Mouse (Mus musculus) WW6 (cell line): ENCODE results near the gene Gm21936.
"Not testable (repeated sequence)": the region's sequence is repeated elsewhere in the genome, so short reads cannot be mapped to it uniquely, and the experiment has no call there.

Experiments used
- DNase-seq: peaks from one replicate; pipeline ENCODE4 v3.0.0-alpha.2; 2013; ENCODE audit warnings: low read depth, low spot score

Gene Gm21936

GRCm38 (mm10) chr12:87795212-87795611 lies at the start of gene Gm21936:
Gene Gm21936 (plus strand): TSS chr12:87795512.
- not testable (repeated sequence) for DNase-seq

GRCm38 (mm10) chr12:87775655-87776054 lies 19.7 kb upstream of the Gm21936 start, which contains the start of gene Gm21319:
Gene Gm21319 (minus strand): TSS chr12:87775755.
- DNase-seq = not testable (repeated sequence)

- DNase-seq = not testable (repeated sequence)
Observed at GRCm38 (mm10) chr12:87797971-87798370, 2.7 kb downstream of the Gm21936 start.

- DNase-seq = not testable (repeated sequence)
Observed at GRCm38 (mm10) chr12:87816277-87816676, 21.0 kb downstream of the Gm21936 start, which contains the start of gene BB287469. Gene BB287469 (plus strand): TSS chr12:87816577.

DNA sequence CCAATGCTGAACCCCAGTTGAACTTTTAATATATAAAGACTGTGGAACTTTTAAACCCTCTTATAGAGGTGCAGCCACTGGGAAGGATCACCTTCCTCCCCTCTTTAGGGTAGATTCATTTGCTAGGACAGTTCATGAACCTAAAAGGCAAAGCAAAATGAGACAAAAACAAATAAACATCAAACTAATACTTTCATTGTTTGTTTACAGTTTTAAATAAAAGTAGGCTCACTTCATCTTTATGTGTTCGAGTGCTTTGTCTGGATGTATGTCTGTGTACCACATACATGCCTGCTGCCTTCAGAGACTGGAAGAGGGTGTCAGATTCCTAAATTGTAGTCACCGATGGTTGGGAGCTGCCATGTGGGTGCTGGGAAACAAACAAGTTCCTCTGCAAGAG lies 46.9 kb downstream of the Gm21936 start, which contains the start of gene Gm2001:
Gene Gm2001, minus strand, starts transcription at position 101 of the 400 bp plus-strand sequence.
- DNase-seq = not testable (repeated sequence)
